Mouse (Mus musculus): ENCODE measurements at regions not wholly inside any gene's neighbourhood (a gene's known extent, or its start where the extent isn't known, plus 50 kb on each side); places are given as distances from the start of the nearest gene placed in this dataset.

DNA sequence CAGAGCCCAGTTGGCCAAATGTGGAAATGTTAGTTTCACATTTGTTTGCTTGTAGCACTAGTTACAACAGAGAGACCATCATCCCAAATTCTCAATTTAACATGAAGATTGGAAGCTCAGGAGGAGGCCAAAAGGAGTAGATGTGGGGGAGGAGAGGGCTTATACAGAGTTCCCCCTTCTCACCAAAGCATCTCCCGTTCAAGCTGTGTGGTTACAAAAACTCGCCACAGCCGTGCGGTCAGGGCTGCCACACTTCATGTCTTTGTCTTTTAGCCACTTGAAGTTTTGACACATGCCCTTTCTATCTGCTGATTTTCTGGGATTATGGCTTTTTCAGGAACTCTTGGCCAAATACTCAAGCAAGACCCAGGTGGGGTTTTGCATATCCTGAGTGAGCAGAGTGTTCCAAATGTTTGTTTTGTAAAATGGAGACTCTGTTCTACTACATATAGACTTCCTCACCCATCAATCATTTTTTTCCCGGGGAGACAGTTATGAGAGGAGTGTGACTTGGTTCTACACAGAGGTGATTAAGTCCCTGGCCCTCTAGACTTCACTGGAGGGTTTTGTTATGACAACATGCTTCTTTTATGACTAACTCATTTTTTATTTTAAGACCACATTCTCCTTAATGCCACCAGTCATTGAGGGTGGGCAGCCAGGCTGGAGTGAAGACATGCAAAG, 605.4 kb upstream of the Sall1 start:
- no peak for DNase-seq (ENCODE audit: low read depth)

DNA sequence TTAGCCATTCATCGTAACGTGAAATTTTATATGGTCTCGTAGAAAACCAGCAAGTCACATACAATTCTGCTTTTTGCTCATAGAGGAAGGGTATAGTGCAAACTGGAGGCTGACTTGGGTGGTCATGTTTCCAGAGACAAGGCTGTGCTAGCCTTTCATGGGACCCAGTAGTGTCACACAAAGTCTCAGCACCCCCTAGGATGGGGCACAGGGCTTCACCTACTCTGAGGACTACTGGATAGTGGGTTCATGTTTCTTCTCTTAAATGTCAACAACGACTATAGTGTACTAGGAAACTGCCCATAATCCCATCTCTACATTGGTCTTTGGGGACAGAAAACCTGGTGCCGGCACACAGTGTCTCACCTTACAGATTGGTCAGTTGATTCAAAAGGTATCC, 603.0 kb upstream of the Sall1 start:
- no peak for DNase-seq (ENCODE audit: low read depth)

DNA sequence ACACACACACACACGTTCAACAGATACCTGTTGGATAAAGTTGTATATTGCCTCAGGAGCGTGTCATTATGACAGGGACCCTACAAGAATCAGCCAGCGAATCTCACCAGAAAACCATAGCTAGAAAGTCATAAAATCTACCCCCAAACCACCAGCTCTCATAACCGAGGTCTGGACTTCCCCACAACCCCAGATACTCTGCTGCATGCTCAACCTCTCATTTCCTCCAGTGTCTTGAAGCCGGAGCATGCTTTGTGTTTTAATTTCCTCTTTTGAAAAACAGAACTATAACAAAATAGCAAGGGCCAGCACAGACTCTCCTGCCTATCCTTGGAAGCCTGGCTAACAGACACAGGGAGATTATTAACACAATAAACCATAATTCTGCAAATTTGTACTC, 597.4 kb upstream of the Sall1 start:
- no peak for DNase-seq (ENCODE audit: low read depth)

DNA sequence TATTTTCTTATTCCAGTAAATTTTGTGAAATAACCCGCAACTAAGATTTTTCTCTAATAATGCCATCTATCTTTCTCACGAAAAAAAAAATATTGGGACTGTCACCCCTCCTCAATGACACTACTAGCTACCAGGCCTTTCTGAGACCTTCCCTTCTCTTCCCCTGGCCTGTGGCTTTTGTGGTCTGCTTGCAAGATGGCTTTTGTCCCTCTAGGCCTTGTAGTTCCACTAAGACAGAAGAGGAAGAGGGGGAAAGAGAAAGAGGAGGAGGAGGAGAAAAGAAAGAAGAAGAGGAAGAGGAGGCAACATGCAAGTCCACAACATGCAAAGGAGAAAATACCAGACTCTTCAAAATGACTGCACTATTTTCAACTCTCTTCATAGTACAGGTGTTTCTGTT, 590.9 kb upstream of the Sall1 start:
- no peak for DNase-seq (ENCODE audit: low read depth)

DNA sequence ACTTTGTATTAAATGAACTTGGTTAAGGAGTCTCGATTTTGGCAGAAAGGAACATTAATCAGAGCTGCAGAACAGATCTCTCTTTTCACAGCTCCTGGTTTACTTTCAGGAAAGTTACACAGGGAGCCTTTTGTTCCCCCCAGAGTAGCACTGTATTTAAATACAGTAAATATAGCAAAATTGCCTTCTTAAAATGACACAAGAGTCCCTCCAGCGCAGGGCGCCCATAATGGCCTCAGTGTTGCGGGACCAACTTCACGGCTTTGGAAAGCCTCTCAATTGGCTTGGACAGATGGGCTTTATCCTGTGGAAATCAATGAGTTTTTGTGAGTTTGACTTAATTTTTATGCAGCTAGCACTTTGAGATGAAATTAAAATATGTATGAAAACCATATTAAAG, 588.3 kb upstream of the Sall1 start:
- DNase-seq (ENCODE audit: low read depth), result no peak

DNA sequence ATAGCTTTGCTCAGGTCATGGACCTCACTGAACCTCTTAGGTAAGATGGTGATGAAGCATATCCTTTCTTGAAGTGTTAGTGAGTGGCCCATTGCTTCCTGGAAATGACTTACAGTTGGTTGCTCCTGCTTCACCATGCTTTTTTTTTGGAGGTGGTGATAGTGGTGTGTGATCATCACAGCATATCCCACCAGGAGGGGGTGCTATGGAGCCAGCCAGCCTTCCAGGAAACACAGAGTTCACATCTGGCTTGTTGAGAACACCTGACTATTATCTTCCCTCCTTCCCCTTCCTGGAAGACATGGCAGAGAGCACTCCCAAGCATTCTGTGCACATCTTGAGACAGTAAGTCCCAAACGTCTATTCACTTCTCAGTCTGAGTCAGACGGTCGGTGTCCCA, 586.6 kb upstream of the Sall1 start:
- no peak for DNase-seq (ENCODE audit: low read depth)

DNA sequence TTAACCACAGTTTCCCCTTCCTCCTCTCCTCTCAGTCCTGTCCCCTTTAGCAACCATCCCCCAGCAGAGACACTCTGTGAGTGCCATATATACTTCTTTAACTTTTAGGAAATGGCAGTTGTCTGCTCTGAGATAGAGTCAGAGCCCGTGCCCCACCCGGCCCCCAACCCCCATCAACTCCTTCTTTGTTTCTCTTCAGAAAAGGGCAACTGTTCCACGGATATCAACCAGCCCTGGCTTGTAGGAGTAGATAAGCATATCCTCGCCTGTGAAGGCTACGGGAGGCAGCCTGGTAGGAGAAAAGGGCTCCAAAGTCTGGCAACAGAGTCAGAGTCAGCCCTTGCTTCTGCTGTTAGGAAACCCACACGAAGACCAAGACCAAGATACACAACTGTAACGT, 574.1 kb upstream of the Sall1 start:
- DNase-seq (ENCODE audit: low read depth), result no peak

DNA sequence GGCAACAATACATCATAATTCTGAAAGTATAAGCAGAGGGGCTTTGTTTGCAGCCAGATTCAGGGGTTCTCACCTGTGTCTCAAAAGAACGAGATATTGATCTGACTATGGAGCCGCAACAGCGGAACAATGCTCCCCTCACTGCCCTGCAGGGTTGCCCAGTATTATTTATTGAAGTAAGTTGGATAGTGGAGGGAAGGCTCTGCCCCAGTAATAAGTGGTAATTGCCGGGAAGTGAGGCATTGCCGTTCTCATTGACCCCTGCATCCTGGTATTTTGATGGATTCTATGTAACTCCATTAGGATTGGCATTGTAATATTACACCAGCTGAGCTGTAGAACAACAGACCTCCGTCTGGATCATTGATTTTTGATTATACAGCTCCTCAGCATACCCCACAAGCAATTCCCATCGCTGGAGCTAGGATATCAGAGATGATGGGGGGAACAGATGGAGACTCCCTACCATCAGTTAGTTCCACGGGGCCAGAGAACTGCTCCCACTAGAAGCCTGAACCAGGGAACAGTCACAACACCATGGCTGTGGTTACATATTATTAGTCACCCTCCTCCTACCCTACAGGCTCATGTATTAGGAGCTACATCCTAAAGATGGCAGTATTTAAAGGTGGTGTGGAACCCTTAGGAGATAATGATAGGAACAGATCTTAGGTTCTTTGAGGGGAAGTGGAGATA, 572.0 kb upstream of the Sall1 start:
- DNase-seq (ENCODE audit: low read depth), result no peak

DNA sequence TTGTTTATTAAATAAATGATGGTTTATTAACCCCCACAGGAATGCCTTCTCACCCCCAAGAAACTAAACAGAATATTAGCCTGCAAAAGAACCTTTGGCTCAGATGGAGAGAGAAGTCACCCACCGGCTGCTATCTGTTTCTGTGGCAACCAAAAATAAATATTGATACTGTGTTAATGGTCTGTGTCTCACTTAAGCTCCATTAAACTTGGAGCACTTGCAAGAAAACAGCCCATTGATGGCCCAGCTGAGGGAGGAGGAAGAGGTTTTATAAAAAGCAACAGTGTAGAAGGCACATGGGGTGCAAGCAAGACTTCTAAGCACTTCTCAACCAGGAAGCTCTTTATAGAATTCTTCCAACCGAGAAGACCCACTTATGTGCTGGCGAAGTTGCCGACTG, 565.1 kb upstream of the Sall1 start:
- no peak for DNase-seq (ENCODE audit: low read depth)

DNA sequence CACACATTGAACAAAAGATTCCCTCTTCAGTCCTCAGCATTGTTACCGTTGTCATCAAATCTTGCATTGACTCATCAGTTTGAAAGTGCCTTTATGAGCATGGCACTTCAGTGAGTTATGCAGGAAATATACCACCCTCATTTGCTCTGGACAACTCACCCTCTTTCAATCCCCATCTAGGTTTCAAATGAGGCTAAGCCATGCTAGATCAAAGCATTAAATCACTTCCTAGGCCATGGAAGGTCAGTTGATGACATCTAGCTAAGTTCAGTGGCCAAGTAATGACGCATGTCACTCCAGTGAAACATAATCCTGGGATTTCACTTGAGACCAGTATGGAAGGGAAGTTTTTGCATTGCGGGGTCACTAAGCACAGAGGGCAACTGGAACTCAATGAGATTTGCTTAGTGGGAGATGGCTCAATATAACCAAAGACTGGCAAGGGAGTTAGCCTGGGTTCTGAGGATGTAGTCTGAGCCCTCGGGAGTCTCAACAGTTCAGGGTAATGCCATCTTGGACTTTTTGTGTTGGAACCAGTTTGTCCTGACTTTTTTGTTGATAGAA, 562.0 kb upstream of the Sall1 start:
- no peak for DNase-seq (ENCODE audit: low read depth)

DNA sequence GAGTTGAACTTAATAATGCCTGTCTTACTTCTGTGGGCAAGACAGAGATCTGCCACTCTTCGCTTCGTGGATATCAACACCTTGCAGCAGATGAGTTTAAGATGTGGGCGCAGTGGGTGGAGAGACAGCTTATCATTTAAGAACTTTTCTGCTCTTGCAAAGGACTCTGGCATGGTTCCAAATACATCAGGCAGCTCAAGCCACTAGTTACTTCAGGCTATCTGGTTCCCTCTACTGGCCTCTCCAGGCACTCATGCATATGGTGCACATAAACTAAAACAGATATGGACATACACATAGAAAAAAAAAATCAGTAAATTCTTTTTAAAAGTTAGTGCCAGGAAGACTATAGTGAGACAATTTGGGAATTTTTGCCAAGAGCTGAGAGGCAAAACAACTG, 560.5 kb upstream of the Sall1 start:
- DNase-seq (ENCODE audit: low read depth), result no peak

DNA sequence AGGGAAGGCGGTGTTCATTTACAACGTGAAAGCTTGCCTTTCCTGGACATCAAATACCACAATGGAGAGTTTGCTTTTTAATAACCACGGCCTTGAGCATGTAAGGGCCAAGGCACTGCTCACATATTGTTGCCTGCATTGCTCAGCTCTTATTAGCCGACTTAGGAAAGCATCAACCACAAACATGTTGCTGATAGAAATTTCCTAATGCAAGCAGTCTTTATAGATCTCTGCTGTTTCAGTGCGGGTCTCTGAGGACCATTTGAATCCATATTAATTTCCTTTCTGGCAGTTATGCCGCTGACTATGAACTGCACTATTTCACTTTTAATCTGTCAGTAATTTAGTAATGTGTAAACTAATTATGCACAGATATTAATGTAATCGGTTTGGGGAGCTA, 552.4 kb upstream of the Sall1 start:
- no peak for DNase-seq (ENCODE audit: low read depth)

DNA sequence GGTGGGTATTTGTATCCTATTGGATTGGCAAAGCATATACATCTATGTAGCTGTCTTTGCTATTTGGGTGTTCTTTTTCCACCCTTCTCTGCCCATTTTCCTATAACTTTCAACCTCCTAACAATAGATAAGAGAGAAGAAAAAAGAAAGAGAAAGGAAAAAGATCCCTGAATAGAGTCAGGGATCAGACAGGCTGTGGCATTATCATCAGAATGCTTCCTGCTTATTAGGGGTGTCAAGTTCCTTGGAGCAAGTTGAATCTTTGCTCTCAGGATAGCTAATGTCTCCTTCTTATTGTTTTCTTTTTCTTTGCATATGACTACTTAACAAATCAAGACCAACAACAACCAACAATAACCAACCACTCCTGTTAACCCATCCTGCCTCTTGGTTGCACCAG, 539.1 kb upstream of the Sall1 start:
- DNase-seq (ENCODE audit: low read depth), result no peak

DNA sequence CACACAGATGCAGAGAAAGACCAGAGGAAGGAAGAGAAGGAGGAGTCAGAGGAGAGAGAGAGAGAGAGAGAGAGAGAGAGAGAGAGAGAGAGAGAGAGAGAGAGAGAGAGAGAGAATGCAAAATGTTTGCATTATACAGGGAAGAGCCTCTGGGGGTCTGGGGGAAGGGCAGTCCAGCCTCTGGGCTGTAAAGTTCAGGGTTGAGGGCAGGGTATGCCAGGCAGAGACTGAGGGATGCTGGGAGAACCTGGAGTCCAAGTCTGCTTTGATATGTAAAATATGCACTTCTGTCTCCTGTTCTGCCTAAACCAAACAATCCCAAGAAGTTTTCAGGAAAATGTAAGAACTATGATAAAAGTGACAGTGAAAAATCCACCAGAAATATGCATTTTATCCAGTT, 538.6 kb upstream of the Sall1 start:
- no peak for DNase-seq (ENCODE audit: low read depth)

DNA sequence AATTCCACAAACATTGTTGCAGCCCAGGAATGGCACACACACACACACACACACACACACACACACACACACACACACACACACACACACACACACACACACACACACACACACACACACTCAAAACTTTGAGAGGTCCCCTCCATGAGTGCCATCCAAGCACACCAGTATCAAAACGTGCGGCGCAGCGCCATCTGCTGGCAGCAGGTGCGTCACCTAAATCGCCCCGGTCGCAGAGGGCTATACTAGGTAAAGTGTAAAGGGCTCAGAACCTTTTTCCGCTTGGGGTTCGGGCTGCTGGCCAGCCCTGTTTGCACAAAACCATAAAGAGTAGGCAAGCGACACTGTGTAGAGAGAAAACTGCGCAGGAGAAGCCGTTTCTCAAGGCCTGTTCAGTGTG, 527.9 kb upstream of the Sall1 start:
- no peak for DNase-seq (ENCODE audit: low read depth)

DNA sequence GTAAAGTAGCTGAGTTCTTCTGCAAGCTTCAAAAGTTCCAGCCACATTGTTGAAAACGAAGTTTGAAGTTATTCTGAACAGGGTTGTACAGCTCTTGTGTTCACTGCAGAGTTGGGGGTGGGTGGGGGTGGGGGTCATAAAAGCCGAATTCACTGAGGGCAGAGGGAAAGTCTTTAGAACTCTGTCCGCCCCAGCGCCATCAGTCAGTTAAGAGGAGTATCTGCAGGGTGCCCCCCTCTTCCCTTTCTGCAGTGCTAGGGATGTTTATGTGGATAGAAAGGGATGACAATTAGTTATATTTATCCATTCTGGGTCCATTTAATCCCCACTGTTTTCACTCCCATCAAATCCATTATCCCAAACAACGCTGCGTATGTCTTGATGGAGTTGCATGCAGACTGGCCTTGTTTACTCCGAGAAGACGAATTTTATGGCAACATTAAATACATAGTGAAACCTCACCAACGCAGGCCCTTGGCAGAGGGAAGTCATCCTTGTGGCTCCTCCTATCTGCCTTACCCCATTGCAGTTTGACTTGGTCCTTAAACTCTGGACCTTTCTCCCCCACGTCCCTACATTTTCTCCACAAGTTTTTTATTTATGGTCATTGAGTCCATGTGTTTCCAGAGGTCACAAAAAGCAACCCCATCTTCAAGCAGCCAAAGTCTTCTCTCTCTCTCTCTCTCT, 526.8 kb upstream of the Sall1 start:
- no peak for DNase-seq (ENCODE audit: low read depth)

DNA sequence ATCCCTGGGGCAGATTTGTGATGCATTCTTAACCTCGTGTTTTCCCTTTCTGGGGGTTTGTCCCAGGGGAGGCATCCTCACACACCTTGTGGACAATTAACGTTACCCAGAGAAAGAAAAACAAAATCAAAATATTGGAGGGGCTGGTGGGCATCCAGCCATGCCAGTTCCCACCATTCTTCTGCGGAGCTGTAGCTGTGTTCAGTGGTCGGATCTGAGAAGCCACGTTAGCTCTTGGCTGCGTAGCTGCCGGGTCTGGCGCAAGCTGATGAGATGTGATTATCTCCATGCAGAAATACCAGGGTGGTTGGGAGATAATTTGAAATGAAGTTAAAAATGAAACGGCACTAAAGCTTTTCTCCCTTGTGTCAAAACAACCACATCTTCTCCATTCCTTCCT, 525.4 kb upstream of the Sall1 start:
- no peak for DNase-seq (ENCODE audit: low read depth)

DNA sequence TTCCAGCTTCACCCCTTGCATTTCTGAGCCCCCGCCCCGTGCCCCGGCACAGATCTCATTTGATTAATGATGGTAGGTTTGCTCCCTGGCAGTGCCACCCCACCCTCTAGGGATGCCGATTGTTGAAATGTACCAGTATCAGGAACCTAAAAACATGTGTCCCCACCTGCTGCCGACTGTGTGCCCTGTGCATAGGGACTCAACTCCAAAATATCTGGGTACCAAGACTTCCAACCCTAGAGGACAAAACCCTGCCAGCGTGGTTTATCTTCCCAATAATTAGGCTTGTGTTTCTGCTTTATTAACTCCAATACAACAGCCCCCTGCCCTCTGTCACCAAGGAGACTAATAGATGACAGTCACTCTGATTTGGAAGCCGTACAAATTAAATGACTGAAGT, 524.7 kb upstream of the Sall1 start:
- DNase-seq (ENCODE audit: low read depth), result no peak

DNA sequence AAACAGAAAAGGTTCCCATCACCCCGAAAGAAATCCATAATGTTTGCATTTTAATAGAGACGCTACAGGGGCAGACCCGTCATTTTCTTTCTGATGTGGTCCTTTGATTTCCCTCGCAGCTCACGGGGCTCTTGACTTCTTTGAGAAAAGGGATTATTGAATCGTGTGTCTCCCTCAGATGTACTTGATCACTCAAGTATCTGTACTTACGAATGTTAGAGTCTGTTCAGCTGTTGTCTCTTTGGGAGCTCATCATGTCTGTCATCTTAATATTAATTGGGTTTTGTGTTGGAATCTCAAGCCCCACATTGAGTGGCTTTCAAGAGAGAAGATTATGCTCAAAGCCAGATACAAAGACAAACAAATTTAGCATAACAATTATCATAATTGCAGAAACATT, 523.0 kb upstream of the Sall1 start:
- DNase-seq (ENCODE audit: low read depth), result no peak

DNA sequence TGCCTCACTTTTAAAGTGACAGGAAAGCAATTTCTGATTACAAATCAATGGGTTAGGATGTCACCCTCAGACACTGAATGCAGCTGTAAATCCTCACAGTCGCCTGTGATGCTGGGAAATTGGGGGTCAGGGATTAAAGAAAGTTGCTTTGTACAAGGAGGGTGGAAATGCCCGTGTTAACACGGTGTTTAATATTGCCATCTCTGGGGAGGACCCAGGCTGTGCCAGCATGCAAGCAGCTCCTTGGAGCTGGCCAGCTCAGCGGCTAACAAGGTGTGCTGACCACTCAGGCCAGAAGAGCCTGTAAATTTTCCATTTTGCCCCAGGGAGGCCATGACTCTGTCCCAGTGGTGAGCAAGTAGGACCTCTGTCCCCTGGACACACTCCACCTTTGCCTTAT, 522.5 kb upstream of the Sall1 start:
- DNase-seq (ENCODE audit: low read depth), result no peak

DNA sequence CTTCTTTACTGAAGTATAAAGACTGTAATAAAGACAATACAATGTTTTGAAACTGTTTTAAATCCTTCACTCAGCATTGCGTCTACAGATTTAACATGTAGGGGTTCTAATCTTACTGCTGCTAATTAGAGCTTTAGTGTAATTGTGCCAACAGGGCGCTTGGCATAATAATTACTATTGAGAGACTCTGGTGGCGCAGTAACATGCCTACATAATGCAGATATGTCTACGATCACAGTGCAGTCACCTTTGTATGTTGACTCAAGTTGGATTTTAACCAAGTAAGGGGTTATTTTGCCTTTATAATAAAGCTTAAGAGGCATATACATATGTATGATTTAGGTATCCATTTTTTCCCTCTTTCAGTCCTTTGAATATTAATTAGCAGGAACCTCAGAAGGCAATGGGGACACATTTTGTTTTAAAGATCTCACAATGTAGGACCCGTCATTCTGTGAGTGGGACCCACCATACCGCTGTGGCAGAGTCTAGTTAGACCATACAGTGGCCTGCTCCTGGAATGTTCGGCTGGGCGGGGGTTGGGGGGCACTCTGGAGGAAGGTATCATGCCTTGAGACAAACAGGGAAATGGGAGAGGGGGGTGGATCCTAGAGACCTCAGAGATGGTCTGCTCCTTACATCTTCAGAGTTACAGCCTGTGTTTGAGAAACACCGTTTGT, 521.3 kb upstream of the Sall1 start:
- no peak for DNase-seq (ENCODE audit: low read depth)

DNA sequence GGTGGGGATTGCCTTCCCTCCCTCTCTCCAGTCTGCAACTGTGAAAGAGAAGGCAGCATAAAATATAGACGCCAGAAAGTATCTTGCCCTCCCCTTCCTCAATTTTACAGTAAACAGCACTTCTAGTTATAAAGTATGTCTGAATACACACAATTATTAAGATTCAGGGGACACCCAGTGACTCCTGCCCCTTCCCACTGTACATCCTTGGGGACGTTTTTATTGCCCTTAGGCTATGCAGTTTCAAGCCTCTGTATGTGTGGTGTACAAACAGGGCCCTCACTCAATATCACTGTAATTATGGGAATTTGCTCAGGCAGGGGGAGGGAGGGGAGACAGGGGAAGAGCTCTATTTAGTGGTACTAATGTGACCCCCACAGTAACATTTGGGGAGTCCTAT, 519.6 kb upstream of the Sall1 start:
- no peak for DNase-seq (ENCODE audit: low read depth)

DNA sequence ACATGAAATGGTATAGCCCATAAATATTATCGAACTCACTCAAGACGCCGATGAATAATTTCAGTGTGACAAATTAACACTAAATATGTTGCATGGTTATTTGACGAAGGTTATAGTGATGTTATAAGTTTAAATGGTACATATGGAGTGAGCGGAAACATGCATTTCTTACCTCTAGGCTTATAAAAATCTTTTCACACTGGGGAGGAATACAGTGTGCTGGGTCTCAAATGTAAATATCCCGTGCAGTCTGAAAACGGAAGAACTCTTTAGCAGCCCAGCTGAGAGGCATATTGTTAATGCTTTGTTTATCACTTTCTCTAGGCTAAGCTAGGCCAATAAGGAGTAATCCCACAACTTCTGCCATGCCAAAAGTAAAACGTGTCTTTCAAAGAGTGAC, 518.6 kb upstream of the Sall1 start:
- DNase-seq (ENCODE audit: low read depth), result no peak

Measured in naive thymus-derived CD4-positive, alpha-beta T cell, adult 2 months (primary cell).